Mouse (Mus musculus): ENCODE measurements at regions not wholly inside any gene's neighbourhood (a gene's known extent, or its start where the extent isn't known, plus 50 kb on each side); places are given as distances from the start of the nearest gene placed in this dataset.

- ATAC-seq (ENCODE audit: low read depth) (peak; percentile 91), DNase-seq (ENCODE audit: low spot score) (peak; percentile 83)
- H3K4me3 ChIP-seq (ENCODE audit: low read depth, low read length), result no peak overlapping the region
- no peaks in the 10 kb centered on the region for H3K27me3 ChIP-seq (replicated peaks; ENCODE audit: control insufficient read depth, insufficient read depth, low read length)
- H3K4me2 ChIP-seq (ENCODE audit: low read depth, low read length), result no peak overlapping the region
- H3K4me1 ChIP-seq (ENCODE audit: control insufficient read depth, insufficient read depth, low read length), result peaks cover 25% of the 10 kb centered on the region
- no peaks in the 10 kb centered on the region for H3K36me3 ChIP-seq (ENCODE audit: control insufficient read depth, insufficient read depth, low read length)
- H3K9me3 ChIP-seq (ENCODE audit: control insufficient read depth, low read length), result no peaks in the 10 kb centered on the region
- WGBS, result 43% methylated on average over 7 of the region's 7 CpGs
- H3K27ac ChIP-seq (replicated peaks; ENCODE audit: low read depth, low read length), result no peak overlapping the region
- H3K9ac ChIP-seq (ENCODE audit: low read depth, low read length), result no peak overlapping the region
These were observed 256.1 kb downstream of the Epha4 start for GRCm38 (mm10) chr1:77258730-77259310.

- Histone ChIP-seq H3K27me3 (replicated peaks; ENCODE audit: control insufficient read depth, insufficient read depth, low read length) (no peaks in the 10 kb centered on the region), H3K9ac (ENCODE audit: low read depth, low read length) (no peak overlapping the region), H3K4me1 (ENCODE audit: control insufficient read depth, insufficient read depth, low read length) (peaks cover 20% of the 10 kb centered on the region), H3K4me2 (ENCODE audit: low read depth, low read length) (peak overlapping the region; percentile 23), H3K9me3 (ENCODE audit: control insufficient read depth, low read length) (no peaks in the 10 kb centered on the region), H3K27ac (replicated peaks; ENCODE audit: low read depth, low read length) (no peak overlapping the region), H3K36me3 (ENCODE audit: control insufficient read depth, insufficient read depth, low read length) (no peaks in the 10 kb centered on the region), H3K4me3 (ENCODE audit: low read depth, low read length) (no peak overlapping the region)
- peak; percentile 68 for DNase-seq (ENCODE audit: low spot score)
- 30% methylated on average over 11 of the region's 11 CpGs for WGBS
- ATAC-seq (ENCODE audit: low read depth), result no peak
These were observed 255.1 kb downstream of the Epha4 start for GRCm38 (mm10) chr1:77259789-77260188.

- ATAC-seq (ENCODE audit: low read depth), result no peak
These were observed 253.2 kb downstream of the Epha4 start for GRCm38 (mm10) chr1:77261678-77262077.

GRCm38 (mm10) chr1:77265677-77266076 is 249.2 kb downstream of the Epha4 start:
- H3K9ac ChIP-seq (ENCODE audit: low read depth, low read length), result no peak overlapping the region
- no peak overlapping the region for H3K4me2 ChIP-seq (ENCODE audit: low read depth, low read length)
- no peak overlapping the region for H3K27ac ChIP-seq (replicated peaks; ENCODE audit: low read depth, low read length)
- WGBS, result 27% methylated on average over 8 of the region's 8 CpGs
- 0 out of 2 replicates have a peak, but pooled peaks cover 4% of the 10 kb centered on the region for H3K4me1 ChIP-seq (ENCODE audit: control insufficient read depth, insufficient read depth, low read length)
- no peaks in the 10 kb centered on the region for H3K27me3 ChIP-seq (replicated peaks; ENCODE audit: control insufficient read depth, insufficient read depth, low read length)
- ATAC-seq (ENCODE audit: low read depth), result no peak
- no peak for DNase-seq (ENCODE audit: low spot score)
- no peaks in the 10 kb centered on the region for H3K9me3 ChIP-seq (ENCODE audit: control insufficient read depth, low read length)
- H3K36me3 ChIP-seq (ENCODE audit: control insufficient read depth, insufficient read depth, low read length), result no peaks in the 10 kb centered on the region
- no peak overlapping the region for H3K4me3 ChIP-seq (ENCODE audit: low read depth, low read length)

More at GRCm38 (mm10) chr1:77261678-77262077, 253.2 kb downstream of the Epha4 start:
- no peaks in the 10 kb centered on the region for H3K36me3 ChIP-seq (ENCODE audit: control insufficient read depth, insufficient read depth, low read length)
- WGBS, result 93% methylated on average over 4 of the region's 4 CpGs
- no peak overlapping the region for H3K27ac ChIP-seq (replicated peaks; ENCODE audit: low read depth, low read length)
- no peak overlapping the region for H3K9ac ChIP-seq (ENCODE audit: low read depth, low read length)
- no peak overlapping the region for H3K4me3 ChIP-seq (ENCODE audit: low read depth, low read length)
- H3K9me3 ChIP-seq (ENCODE audit: control insufficient read depth, low read length), result no peaks in the 10 kb centered on the region
- no peaks in the 10 kb centered on the region for H3K27me3 ChIP-seq (replicated peaks; ENCODE audit: control insufficient read depth, insufficient read depth, low read length)
- DNase-seq (ENCODE audit: low spot score), result no peak
- H3K4me1 ChIP-seq (ENCODE audit: control insufficient read depth, insufficient read depth, low read length), result peaks cover 23% of the 10 kb centered on the region
- H3K4me2 ChIP-seq (ENCODE audit: low read depth, low read length), result no peak overlapping the region

- no peaks in the 10 kb centered on the region for H3K27me3 ChIP-seq (replicated peaks; ENCODE audit: control insufficient read depth, insufficient read depth, low read length)
- no peaks in the 10 kb centered on the region for H3K36me3 ChIP-seq (ENCODE audit: control insufficient read depth, insufficient read depth, low read length)
- DNase-seq (ENCODE audit: low spot score), result no peak
- no peak overlapping the region for H3K27ac ChIP-seq (replicated peaks; ENCODE audit: low read depth, low read length)
- H3K4me2 ChIP-seq (ENCODE audit: low read depth, low read length), result no peak overlapping the region
- WGBS, result 85% methylated on average over 4 of the region's 4 CpGs
- no peak overlapping the region for H3K4me3 ChIP-seq (ENCODE audit: low read depth, low read length)
- H3K9me3 ChIP-seq (ENCODE audit: control insufficient read depth, low read length), result no peaks in the 10 kb centered on the region
- H3K9ac ChIP-seq (ENCODE audit: low read depth, low read length), result no peak overlapping the region
- ATAC-seq (ENCODE audit: low read depth), result no peak
- 0 out of 2 replicates have a peak, but pooled peaks cover 4% of the 10 kb centered on the region for H3K4me1 ChIP-seq (ENCODE audit: control insufficient read depth, insufficient read depth, low read length)
These were observed 247.4 kb downstream of the Epha4 start for GRCm38 (mm10) chr1:77267311-77268003.

- H3K4me3 ChIP-seq (ENCODE audit: low read depth, low read length), result no peak overlapping the region
- DNase-seq (ENCODE audit: low spot score) (no peak), ATAC-seq (ENCODE audit: low read depth) (no peak)
- 67% methylated on average over 9 of the region's 9 CpGs for WGBS
- no peaks in the 10 kb centered on the region for H3K9me3 ChIP-seq (ENCODE audit: control insufficient read depth, low read length)
- H3K36me3 ChIP-seq (ENCODE audit: control insufficient read depth, insufficient read depth, low read length), result no peaks in the 10 kb centered on the region
- H3K4me1 ChIP-seq (ENCODE audit: control insufficient read depth, insufficient read depth, low read length), result no peaks in the 10 kb centered on the region
- H3K9ac ChIP-seq (ENCODE audit: low read depth, low read length), result no peak overlapping the region
- no peak overlapping the region for H3K4me2 ChIP-seq (ENCODE audit: low read depth, low read length)
- no peak overlapping the region for H3K27ac ChIP-seq (replicated peaks; ENCODE audit: low read depth, low read length)
- no peaks in the 10 kb centered on the region for H3K27me3 ChIP-seq (replicated peaks; ENCODE audit: control insufficient read depth, insufficient read depth, low read length)
These were observed 239.6 kb downstream of the Epha4 start for GRCm38 (mm10) chr1:77275297-77275696.

GRCm38 (mm10) chr1:77279566-77279965 is 235.3 kb downstream of the Epha4 start:
- Histone ChIP-seq H3K4me1 (ENCODE audit: control insufficient read depth, insufficient read depth, low read length) (no peaks in the 10 kb centered on the region), H3K9ac (ENCODE audit: low read depth, low read length) (no peak overlapping the region), H3K9me3 (ENCODE audit: control insufficient read depth, low read length) (no peaks in the 10 kb centered on the region), H3K36me3 (ENCODE audit: control insufficient read depth, insufficient read depth, low read length) (no peaks in the 10 kb centered on the region), H3K4me2 (ENCODE audit: low read depth, low read length) (no peak overlapping the region), H3K27me3 (replicated peaks; ENCODE audit: control insufficient read depth, insufficient read depth, low read length) (no peaks in the 10 kb centered on the region), H3K27ac (replicated peaks; ENCODE audit: low read depth, low read length) (no peak overlapping the region), H3K4me3 (ENCODE audit: low read depth, low read length) (no peak overlapping the region)
- no peak for DNase-seq (ENCODE audit: low spot score)
- WGBS, result 53% methylated on average over 7 of the region's 7 CpGs
- ATAC-seq (ENCODE audit: low read depth), result no peak

- no peak overlapping the region for H3K27ac ChIP-seq (replicated peaks; ENCODE audit: low read depth, low read length)
- 85% methylated on average over 11 of the region's 11 CpGs for WGBS
- H3K4me3 ChIP-seq (ENCODE audit: low read depth, low read length), result no peak overlapping the region
- DNase-seq (ENCODE audit: low spot score), result no peak
- ATAC-seq (ENCODE audit: low read depth), result no peak
- no peaks in the 10 kb centered on the region for H3K27me3 ChIP-seq (replicated peaks; ENCODE audit: control insufficient read depth, insufficient read depth, low read length)
- H3K36me3 ChIP-seq (ENCODE audit: control insufficient read depth, insufficient read depth, low read length), result no peaks in the 10 kb centered on the region
- H3K4me2 ChIP-seq (ENCODE audit: low read depth, low read length), result no peak overlapping the region
- H3K9me3 ChIP-seq (ENCODE audit: control insufficient read depth, low read length), result 0 out of 2 replicates have a peak, but pooled peaks cover 3% of the 10 kb centered on the region
- no peak overlapping the region for H3K9ac ChIP-seq (ENCODE audit: low read depth, low read length)
- no peaks in the 10 kb centered on the region for H3K4me1 ChIP-seq (ENCODE audit: control insufficient read depth, insufficient read depth, low read length)
These were observed 234.4 kb downstream of the Epha4 start for GRCm38 (mm10) chr1:77280373-77281038.
